Mouse (Mus musculus) adrenal gland, adult 2 months (tissue): ENCODE results near the gene Rhof. TPM values are rescaled to one million over a fixed set of nuclear protein-coding genes. Genes with fewer than 3 reads are reported as not detected.
A peak's percentile ranks its signal among the peaks of the same experiment; 100 is the strongest.

Source experiments
- DNase-seq: peaks from one replicate; pipeline ENCODE4 v3.0.0; 2021
- polyA plus RNA-seq: library from polyadenylated mRNA; depleted of rRNA; stranded (reverse); fragments of >200 nt; gene quantifications from 2 replicates; pipeline ENCODE4 v1.2.3, GENCODE M21; 2012
- total RNA-seq, 2 experiments: library from RNA; stranded (reverse); gene quantifications; 2 replicates each; pipeline ENCODE4 v1.2.3; 2021

Rhof gene
- total and polyA plus RNA-seq, 3 experiments: 0.84 to 3.8 (median 1.7) TPM

DNA sequence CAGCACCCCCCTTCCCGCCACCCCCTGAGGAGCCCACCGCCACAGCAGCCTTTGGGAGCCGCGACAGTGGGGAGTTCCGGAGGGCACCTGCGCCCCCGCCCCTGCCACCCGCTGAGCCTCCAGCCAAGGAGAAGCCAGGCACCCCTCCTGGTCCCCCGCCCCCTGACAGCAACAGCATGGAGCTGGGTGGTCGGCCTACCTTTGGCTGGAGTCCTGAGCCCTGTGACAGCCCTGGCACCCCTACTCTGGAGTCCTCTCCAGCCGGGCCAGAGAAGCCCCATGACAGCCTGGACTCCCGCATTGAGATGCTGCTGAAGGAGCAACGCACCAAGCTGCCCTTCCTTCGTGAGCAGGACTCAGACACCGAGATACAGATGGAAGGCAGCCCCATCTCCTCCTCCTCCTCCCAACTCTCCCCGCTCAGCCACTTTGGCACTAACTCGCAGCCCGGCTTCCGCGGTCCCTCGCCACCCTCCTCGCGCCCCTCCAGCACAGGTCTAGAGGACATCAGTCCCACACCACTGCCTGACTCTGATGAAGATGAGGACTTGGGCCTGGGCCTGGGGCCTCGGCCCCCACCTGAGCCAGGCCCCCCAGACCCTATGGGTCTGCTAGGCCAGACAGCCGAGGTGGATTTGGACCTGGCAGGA, 15.7 kb upstream of the Rhof start:
- no peak for DNase-seq

DNA sequence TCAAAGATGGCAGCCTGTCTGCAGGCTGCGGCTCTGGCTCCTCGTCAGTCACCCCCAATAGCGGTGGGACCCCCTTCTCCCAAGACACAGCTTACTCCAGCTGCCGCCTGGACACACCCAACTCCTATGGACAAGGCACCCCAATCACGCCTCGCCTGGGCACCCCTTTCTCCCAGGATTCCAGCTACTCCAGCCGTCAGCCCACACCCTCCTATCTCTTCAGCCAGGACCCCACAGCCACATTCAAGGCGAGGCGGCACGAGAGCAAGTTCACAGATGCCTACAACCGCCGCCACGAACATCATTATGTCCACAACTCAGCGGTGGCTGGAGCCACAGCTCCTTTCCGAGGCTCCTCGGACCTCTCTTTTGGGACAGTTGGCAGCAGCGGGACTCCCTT, 15.1 kb upstream of the Rhof start:
- no peak for DNase-seq

DNA sequence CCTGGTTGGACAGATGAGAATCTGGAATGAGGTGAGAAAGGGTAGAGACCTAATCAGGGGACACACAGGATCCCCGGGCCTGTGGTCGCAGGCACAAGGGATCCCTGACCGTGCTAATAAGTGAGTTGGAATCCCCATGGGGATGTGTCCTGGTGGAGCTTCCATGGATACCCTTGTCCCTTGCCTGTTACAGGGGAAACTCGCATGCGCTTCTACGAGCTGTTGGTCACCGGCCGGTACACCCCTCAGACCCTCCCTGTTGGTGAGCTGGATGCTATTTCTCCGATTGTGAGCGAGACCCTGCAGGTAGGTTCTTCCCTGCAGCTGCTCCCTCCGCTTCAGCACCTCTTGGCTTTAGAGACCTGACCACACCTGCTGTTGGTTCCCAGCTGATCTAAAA, 13.9 kb upstream of the Rhof start:
- no peak for DNase-seq

DNA sequence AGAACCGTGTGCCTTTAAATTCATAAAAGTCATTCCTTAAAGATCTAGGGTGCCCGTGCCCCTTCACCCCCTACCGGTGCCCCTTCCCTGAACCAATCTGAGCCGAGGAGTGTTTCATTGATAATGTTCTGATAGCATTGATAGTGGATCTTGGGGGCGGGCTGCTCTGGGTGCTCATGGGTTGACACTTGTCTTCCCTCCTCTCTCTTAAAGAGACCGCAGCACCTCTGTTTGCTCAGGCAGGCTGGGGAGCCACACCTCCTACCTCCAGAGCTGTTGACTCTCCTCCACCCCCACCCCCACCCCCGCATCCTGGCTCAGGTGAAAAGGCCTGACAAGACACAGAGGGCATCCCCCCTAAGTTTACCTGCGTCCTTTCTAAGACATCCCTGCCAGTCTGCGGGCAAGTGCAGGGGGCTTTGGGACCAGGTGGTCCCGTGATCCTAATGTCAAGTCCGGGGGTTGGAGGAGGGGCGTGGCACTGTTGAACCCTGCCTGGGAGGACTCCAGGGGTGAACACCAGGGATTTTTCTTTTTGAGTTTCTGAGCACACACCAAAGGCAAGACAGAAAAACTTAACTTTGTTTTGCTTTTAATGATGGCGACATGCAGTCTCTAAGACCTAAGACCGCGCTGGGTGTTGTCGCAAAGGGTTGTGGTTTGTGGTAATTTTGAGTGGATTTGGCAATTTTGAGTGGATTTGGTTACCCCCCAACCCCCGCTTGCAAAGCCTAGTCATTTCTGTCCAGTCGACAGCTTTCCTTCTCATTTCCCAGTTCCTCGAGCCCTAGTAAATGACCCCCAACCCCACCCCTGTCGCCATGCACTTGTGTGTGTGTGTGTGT, 12.5 kb upstream of the Rhof start:
- no peak for DNase-seq

DNA sequence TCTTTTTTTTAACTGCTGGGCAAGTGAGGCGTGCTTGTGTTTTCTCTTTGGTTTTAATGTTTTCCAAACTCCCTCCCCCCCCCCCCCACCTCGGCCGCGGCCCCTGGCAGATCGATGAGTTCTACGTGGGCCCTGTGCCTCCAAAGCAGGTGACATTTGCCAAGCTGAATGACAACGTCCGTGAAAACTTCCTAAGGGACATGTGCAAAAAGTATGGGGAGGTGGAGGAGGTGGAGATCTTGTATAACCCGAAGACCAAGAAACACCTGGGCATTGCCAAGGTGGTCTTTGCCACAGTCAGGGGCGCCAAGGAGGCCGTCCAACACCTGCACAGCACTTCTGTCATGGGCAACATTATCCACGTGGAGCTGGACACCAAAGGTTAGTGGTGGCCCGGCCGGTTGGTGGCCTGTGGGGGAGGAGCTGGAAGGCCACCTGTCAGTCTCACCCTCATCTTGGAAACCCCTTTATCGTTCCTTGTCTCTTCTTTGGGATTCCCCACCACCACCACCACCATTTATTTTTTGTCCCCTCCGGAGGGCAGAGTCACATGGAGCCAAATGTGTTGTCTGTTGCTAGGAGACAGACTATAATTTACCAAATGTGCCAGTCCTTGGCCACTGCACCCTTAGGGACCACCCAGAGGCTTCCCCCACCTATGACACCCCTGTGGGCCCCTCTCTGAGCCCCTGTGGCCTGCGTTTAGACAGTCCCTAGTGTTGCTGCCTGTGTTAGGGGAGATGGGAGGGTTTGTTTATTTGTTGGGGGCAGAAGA, 11.7 kb upstream of the Rhof start:
- no peak for DNase-seq

DNA sequence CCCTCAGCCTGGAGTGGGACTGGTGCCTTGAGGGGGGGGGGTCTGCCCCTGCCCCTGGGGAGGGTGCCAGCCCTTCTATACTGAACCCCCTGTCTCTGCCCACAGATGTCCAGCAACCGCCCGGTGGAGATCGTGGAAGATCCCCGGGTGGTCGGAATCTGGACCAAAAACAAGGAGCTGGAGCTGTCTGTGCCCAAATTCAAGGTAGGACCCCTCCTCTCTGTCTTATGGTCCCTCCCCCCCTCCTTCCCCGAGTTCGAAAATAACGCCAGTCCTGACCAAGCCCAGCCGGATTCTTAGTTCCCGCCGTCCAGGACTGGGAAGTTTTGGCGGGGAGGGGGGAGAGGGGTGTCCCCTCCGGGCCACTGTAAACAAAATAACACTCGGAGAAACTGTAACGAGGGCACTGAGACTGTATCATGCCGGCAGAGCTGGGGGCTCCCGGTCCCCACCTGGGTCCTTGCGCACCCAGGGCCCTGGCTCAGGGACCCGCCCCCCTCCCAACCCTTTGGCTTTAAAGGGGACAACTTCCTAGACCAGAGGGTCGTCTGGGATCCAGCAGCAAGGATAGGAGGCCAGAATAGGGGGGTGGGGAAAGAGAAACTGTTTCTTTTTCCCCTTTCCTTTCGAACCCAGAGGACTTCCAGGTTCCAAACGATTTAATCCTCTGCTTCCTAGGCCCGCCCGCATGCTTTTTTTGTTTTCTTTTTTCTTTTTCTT, 10.9 kb upstream of the Rhof start:
- DNase-seq: no peak

DNA sequence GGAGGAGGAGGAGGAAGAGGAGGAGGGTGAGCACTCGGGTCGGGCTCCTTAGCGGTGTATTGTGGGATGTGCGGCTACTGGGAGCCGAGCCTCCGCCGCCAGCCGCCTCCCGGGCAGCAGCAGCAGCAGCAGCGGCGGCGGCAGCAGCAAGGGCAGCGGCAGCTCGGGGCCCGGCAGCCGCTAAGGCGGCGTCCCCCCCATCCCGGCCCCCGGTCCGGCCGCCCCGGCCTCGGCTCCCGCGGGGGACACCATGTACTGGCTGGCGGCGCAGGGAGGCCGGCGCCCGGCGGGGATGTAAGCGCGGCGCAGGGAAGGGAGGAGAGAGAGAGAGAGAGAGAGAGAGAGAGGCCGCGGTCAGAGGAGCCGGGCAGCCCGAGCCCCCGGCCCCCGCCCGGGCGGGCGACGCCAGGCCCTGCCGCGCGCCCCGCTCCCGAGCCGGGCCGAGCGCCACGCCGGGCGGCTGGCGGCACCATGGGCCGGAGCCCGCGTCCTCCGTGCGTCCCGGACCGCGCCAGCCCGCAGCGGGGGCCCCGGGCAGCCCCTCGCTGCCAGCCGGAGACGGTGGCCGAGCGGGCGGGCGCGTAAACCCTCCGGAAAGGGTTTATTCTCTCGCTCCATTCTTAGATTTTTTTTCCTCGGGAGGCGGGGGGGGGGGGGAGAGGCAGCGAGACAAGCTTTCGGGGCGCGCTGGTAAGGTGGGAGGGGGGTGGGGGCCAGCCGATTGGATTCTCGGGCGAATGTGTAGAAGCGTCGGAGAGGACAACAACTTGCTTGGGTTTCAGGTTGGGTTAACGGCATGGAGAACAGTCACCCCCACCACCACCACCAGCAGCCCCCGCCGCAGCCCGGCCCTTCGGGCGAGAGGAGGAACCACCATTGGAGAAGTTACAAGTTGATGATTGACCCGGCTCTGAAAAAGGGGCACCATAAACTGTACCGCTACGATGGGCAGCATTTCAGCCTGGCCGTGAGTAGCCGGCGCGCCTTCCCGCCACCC, 10.0 kb upstream of the Rhof start, which contains the start of gene Setd1b:
Gene Setd1b, plus strand, starts transcription at position 33 of the 997 bp plus-strand sequence.
- DNase-seq: peak; percentile 83

DNA sequence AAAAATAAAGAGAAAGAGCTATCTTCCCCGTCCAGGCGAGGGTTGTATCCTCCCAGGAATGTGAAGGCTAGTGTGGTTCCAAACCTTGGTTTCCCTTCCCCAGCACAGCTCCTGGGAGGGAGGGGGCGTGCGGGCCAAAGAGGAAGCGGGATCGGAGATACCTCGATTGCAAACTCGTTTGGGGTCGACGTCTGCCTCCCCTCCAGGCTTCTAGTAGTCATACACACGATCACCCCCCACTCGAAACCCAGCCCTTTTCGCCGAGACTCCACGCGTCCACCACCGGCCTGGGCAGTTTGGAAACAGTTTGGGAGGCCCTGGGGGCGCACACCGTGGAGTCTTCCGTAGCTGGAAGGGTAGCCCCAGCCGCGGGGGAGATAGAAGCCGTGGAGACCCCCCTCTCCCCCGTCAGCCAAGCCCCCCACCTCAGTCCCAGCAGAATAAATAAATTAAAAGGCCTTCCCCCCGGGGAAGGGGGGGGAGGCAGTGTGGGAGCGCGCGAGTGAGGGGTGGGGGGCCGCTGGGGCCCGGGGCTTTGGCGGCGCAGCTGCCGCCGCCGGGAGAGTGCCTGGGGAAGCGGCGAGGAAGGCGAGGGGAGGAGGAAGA, 9.2 kb upstream of the Rhof start:
- DNase-seq: peak; percentile 84

DNA sequence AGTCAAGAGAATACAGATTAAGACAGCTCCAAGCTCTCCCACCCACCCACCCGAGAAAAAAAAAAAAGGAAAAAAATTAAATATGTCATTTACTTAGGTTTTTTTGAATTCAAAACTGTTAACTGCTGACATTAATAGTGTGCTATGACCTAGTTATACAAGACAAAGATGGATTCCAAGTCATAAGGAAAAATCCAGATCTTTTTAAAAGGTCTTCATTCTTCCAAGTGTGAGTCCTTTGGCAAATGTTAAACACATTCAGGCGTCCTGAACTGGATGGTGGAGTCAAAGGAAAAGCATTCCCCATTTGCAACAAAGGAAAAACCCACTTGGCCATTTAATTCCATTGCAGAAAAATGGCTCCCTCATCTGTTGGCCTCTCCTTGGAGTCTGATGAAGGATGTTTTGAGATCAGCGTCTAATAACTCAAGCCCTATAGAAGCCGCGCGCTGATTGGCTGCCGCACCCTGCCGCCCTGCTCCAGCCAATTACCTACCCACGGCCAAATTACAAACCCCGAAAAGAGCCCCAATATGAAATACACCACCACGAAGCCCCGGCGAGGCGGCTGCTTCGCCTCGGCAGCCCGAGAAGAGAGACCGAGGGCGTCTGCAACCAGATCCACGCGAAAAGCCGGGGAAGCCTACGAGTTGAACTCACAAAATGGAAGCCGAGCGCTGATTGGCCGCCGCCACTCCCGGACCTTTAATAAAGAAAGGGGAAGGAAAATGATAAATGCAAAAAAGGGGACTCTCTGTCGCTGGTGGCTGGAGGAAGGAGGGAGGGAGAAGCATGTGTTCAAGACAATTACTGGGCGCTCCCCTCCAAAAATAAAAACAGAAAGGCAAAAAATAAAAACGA, 8.4 kb upstream of the Rhof start:
- peak; percentile 96 for DNase-seq

DNA sequence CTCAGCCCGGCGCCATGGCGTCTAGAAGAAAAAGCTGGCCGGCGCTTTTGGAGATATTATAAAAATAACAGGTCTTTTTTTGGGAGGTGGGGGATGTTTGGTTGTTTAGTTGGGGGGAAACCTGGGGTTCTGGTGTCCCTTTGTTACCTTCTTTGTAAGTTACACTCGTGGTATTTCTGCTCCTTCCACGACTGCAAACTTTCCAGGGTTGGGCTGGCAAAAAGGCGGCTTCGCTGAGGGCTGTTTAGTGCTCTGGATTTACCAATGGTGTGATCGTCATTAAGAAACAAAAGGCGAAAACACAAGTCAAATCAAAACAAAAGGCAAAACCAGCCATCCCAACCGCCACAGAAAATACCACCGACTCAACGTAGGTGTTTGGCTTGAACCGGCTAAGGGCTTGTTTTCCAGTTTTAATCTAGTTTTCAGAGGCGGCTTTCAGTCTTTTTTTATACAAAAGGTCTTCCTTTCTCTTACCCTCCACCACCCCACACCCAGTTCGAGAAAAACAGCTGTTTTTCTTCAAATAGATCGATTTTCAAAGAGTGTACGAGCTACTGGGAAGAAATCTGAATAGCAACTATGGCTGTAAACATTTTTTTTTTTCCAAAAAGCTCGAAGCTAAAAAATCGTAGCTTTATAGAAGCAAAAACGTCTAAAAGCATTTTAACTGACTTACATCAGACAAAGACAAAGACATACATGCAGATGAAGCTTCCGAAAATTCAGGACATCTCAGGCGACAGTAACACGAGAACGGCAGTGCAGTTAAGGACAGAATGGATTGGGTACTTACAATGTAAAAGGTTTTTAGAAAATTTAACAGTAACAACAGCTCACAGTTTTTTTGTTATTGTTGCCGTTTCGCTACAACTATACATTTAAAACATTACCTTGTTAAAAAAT, 7.5 kb upstream of the Rhof start:
- DNase-seq: peak; percentile 51

DNA sequence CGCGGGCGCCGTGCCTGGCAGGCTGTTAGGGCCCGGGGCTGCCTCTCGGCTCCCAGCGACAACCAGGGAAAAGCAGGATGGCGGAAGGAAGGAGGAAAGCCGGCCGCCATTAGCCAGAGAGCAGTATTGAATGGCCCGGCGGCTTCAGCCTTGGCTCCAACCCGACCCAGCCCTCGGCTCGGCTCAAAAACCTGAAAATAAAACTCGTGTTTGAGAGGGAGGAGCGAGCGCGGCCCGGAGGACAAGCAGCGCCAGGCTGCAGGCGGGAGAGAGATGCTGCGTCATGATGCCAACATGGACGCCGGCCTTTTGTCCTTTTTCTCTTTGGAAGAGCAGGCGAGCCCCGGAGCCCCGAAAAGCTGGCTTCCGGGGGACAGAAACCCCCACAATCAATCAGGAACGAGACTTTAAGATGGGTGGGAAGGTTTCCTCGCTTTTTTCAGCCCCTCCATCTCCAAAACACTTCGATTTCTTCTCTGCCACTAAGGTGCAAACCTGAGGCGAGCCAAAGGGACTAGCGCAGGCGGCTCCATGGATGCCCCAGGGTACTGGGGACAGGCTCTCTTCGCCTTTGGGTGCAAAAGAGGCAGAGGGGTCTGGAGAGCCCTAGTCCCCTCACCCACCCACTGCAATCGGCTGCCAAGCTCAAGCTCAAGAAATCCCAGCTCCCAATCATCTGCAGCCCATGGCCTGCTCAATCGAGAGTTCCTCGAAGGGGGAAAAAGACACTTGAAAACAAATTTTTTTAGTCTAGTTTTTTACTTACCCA, 6.6 kb upstream of the Rhof start:
- peak; percentile 91 for DNase-seq

DNA sequence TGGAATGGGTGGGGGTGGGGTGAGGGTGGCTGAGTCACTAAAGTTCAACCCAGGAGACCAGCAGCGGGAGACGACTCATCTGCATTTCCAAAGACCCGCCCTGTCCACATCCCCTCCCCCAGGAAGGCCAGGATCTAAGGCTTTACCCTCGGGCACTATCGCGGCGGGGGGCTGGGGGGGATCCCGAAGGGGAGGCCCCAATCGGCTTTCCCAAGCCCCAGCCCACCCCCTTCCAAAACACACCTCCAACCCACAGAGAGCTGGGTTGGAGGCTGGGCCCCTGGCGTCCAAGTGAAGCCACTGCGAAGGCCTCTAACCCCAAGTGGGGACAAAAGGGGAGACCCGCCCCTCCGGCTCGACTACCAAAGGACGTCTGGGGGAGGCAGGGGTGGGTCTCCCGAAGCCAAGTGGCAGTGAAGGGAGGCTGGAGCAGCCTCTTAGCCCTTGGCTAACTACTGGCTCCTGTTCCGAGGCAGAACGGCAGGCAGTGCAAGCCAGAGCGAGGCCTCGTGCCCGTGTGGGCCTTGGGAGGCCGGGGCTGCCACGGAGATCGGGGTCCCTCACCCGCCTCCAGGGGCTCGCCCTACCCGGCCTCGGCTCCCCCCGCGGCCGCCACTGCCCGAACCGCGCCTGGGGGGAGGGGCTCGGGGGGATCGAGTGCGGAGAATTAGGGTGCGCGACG, 5.9 kb upstream of the Rhof start:
- DNase-seq: peak; percentile 94

DNA sequence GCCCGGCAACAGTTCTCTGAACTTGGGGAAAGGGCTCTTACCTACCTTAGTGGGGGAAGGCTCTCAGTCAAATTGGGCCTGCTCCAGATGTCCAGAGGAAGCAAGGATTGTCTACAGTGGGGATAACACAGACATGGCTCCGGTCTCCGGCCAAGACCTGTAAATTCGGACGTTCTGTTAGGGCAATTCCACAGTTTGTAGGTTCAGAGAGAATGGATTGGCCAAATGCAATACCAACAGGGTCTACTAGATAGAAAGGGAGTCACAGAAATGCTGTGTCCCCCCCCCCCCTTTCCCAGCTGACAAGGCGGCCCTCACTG, 5.4 kb upstream of the Rhof start:
- no peak for DNase-seq

DNA sequence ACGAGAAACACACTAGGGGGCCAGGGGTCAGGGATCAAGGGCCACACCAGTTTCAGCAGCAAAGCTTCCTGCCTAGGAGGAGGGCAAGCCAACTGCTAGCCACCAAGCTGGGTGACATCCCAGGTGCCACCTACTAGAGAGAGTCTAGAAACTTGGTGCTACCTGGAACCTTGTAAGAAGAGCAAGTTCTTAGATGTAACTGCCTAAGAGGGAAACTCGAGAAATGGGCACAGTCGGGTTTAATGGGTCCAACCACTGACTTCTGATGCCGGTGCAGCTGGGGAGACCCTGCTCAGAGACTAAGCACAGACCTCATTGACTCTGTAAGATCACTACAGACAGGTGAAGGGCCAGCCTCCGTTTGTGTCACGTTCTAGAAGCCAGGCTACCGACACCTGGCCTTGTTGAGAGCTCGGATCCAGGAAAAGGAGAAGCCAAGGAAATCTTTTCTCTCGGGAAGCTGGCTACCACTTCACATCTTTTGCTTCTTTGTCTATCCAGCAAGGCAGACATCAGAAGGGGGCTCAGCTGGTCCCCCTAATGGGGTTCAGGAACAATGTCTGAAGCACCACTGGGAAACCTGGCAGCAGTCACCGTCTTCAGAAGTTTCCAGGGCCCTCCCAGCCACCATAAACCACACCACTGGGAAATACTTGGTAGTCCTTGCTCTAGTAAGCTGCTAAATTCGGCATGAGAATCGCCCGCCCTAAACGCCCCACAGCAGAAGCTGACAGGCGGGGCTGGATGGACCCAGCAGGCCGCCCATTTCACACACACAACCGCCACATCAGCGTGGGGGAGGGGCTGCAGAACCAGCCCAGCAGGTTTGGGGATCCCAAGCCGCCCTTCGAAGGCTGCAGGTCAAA, 4.8 kb upstream of the Rhof start:
- DNase-seq: peak; percentile 92

DNA sequence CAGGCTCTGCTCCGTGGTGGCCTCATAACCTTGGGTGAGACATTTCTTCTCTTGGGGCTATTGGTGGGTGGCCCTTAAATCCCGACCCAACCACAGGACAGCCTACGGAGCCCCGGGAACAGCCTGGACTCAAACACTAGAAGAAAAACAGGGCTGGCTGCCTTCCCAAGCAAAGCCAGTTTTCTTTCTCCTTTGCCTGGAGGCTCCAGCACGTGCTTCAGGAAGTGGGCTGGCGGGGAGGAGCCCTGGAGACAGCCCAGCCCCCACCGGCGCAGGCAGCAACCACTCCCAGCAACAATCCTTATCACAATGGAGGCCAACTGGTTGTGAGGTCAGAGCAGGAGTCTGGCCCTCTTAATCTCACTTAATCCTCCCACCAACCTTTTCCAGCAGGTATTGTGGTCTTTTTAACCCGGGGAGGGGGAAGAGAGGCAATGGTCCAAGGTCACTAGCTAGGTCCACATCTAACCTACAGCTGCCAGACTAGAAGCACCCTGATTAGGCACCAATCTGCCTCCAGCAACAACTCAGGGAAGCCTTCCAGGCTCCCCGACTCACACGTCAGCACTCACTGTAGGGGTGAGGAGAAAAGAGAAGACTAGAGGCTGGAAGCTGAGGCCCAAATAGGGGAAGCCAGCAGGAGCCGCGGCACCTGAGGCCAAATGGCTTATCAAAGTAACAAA, 4.0 kb upstream of the Rhof start:
- peak; percentile 96 for DNase-seq
